Mouse (Mus musculus) embryonic facial prominence, embryonic 14.5 days (tissue): ENCODE results near the gene Trim44. TPM values are rescaled to one million over a fixed set of nuclear protein-coding genes. Genes with fewer than 3 reads are reported as not detected.

Experiments
- ATAC-seq: fragments of 200-750 bp; cut with Nextera tagmentation; 2 replicates; pipeline ENCODE4 v1.8.0; 2017; ENCODE audit warnings: low read depth, moderate number of reproducible peaks, moderate TSS enrichment
- DNase-seq: peaks from one replicate; pipeline ENCODE4 v3.0.0-alpha.2; 2015; ENCODE audit warnings: low spot score
- H3K27ac ChIP-seq: fragments of 300-500 bp; sonication (generic); replicated peaks from 2 replicates; pipeline ENCODE4 v1.5.1; 2014; ENCODE audit warnings: low read depth, mild to moderate bottlenecking, low read length, moderate library complexity
- H3K27me3 ChIP-seq: fragments of 300-500 bp; sonication (generic); replicated peaks from 2 replicates; pipeline ENCODE4 v1.6.1; 2014; ENCODE audit warnings: low read length; ENCODE audit not compliant: control insufficient read depth, insufficient read depth
- H3K36me3 ChIP-seq: fragments of 300-500 bp; sonication (generic); 2 replicates; pipeline ENCODE4 v1.6.1; 2014; ENCODE audit warnings: low read length, mixed read lengths; ENCODE audit not compliant: control insufficient read depth, insufficient read depth
- H3K4me1 ChIP-seq: fragments of 300-500 bp; sonication (generic); 2 replicates; pipeline ENCODE4 v1.6.1; 2014; ENCODE audit warnings: antibody characterized with exemption, low read length; ENCODE audit not compliant: control insufficient read depth, insufficient read depth
- H3K4me2 ChIP-seq: fragments of 300-500 bp; sonication (generic); 2 replicates; pipeline ENCODE4 v1.6.1; 2014; ENCODE audit warnings: low read depth, mild to moderate bottlenecking, low read length, moderate library complexity, mixed read lengths
- H3K4me3 ChIP-seq: fragments of 300-500 bp; sonication (generic); 2 replicates; pipeline ENCODE4 v1.5.1; 2014; ENCODE audit warnings: low read depth, mild to moderate bottlenecking, low read length
- H3K9ac ChIP-seq: fragments of 300-500 bp; sonication (generic); 2 replicates; pipeline ENCODE4 v1.6.1; 2014; ENCODE audit warnings: low read depth, mild to moderate bottlenecking, low read length, moderate library complexity, mixed read lengths
- H3K9me3 ChIP-seq: fragments of 300-500 bp; sonication (generic); 2 replicates; pipeline ENCODE4 v1.6.1; 2016; ENCODE audit warnings: low read length; ENCODE audit not compliant: control insufficient read depth
- WGBS: fragments of 180-500 bp; shearing (Covaris S2); extraction: QIAGEN DNeasy Blood & Tissue Kit; methylation state at CpG from one replicate; pipeline ENCODE4 v1.1.7; 2014; 5-methylcytosine and 5-hydroxymethylcytosine counted together
- polyA plus RNA-seq: library from polyadenylated mRNA; unstranded; fragments of >200 nt; fragmentation: Nextera tagmentation; extraction: Ambion mirVana; gene quantifications from 2 replicates; pipeline ENCODE4 v1.2.1, GENCODE M21; 2014

The Trim44 gene
- polyA plus RNA-seq, 1 experiment from 2014 or later = 32.1 TPM

GRCm38 (mm10) chr2:102302532-102302931 is 105.1 kb downstream of the Trim44 start:
- WGBS = 87% methylated on average over 1 of the region's 1 CpGs
- no peaks in the 10 kb centered on the region for H3K9me3 ChIP-seq
- H3K9ac ChIP-seq = no peak overlapping the region
- no peak overlapping the region; the same call in 1 of the 2 replicates for H3K27ac ChIP-seq
- no peaks in the 10 kb centered on the region for H3K4me1 ChIP-seq
- H3K4me3 ChIP-seq = no peak overlapping the region
- H3K27me3 ChIP-seq = no peaks in the 10 kb centered on the region
- DNase-seq = no peak
- H3K36me3 ChIP-seq = peaks cover 25% of the 10 kb centered on the region
- H3K4me2 ChIP-seq = no peak overlapping the region
- no peak for ATAC-seq

- peaks cover 16% of the 10 kb centered on the region for H3K4me1 ChIP-seq
- H3K36me3 ChIP-seq = no peaks in the 10 kb centered on the region
- DNase-seq (peak; percentile 87), ATAC-seq (peak; percentile 63)
- no peaks in the 10 kb centered on the region for H3K27me3 ChIP-seq
- WGBS = 10% methylated on average over 6 of the region's 6 CpGs
- peak overlapping the region; percentile 13 for H3K4me2 ChIP-seq
- H3K4me3 ChIP-seq = no peak overlapping the region
- no peak overlapping the region for H3K9ac ChIP-seq
- peak overlapping the region; percentile 4; the same call in 1 of the 2 replicates for H3K27ac ChIP-seq
- no peaks in the 10 kb centered on the region for H3K9me3 ChIP-seq
These were observed 112.8 kb downstream of the Trim44 start for GRCm38 (mm10) chr2:102294827-102295270.

GRCm38 (mm10) chr2:102293181-102293580 is 114.4 kb downstream of the Trim44 start:
- Histone ChIP-seq H3K4me3 (no peak overlapping the region), H3K4me1 (peaks cover 16% of the 10 kb centered on the region), H3K27ac (no peak overlapping the region), H3K9me3 (no peaks in the 10 kb centered on the region), H3K36me3 (no peaks in the 10 kb centered on the region), H3K9ac (no peak overlapping the region), H3K27me3 (no peaks in the 10 kb centered on the region), H3K4me2 (no peak overlapping the region)
- ATAC-seq = no peak
- 68% methylated on average over 1 of the region's 1 CpGs for WGBS
- DNase-seq = no peak

GRCm38 (mm10) chr2:102292051-102292450 is 115.6 kb downstream of the Trim44 start:
- no peak overlapping the region for H3K4me2 ChIP-seq
- ATAC-seq = no peak
- H3K9me3 ChIP-seq = no peaks in the 10 kb centered on the region
- H3K27me3 ChIP-seq = no peaks in the 10 kb centered on the region
- no peak overlapping the region for H3K9ac ChIP-seq
- no peak for DNase-seq
- H3K4me3 ChIP-seq = no peak overlapping the region
- 65% methylated on average over 1 of the region's 1 CpGs for WGBS
- no peaks in the 10 kb centered on the region for H3K36me3 ChIP-seq
- H3K4me1 ChIP-seq = peaks cover 16% of the 10 kb centered on the region
- H3K27ac ChIP-seq = no peak overlapping the region

- H3K4me1 ChIP-seq = peaks cover 16% of the 10 kb centered on the region
- no peaks in the 10 kb centered on the region for H3K27me3 ChIP-seq
- H3K9ac ChIP-seq = no peak overlapping the region
- DNase-seq (no peak), ATAC-seq (no peak)
- 84% methylated on average over 2 of the region's 2 CpGs for WGBS
- H3K9me3 ChIP-seq = no peaks in the 10 kb centered on the region
- H3K27ac ChIP-seq = no peak overlapping the region
- H3K36me3 ChIP-seq = no peaks in the 10 kb centered on the region
- no peak overlapping the region for H3K4me3 ChIP-seq
- H3K4me2 ChIP-seq = no peak overlapping the region
These were observed 116.1 kb downstream of the Trim44 start for GRCm38 (mm10) chr2:102291533-102291932.

GRCm38 (mm10) chr2:102290041-102290440 is 117.6 kb downstream of the Trim44 start:
- no peaks in the 10 kb centered on the region for H3K27me3 ChIP-seq
- peak; percentile 77 for DNase-seq
- H3K4me3 ChIP-seq = no peak overlapping the region
- no peaks in the 10 kb centered on the region for H3K9me3 ChIP-seq
- H3K27ac ChIP-seq = no peak overlapping the region
- no peak overlapping the region for H3K4me2 ChIP-seq
- H3K36me3 ChIP-seq = no peaks in the 10 kb centered on the region
- no peak for ATAC-seq
- no peak overlapping the region for H3K9ac ChIP-seq
- 51% methylated on average over 5 of the region's 5 CpGs for WGBS
- H3K4me1 ChIP-seq = peaks cover 11% of the 10 kb centered on the region

GRCm38 (mm10) chr2:102288676-102289075 is 119.0 kb downstream of the Trim44 start:
- DNase-seq (no peak), ATAC-seq (no peak)
- Histone ChIP-seq H3K4me3 (no peak overlapping the region), H3K27ac (no peak overlapping the region), H3K27me3 (no peaks in the 10 kb centered on the region), H3K36me3 (no peaks in the 10 kb centered on the region), H3K9me3 (no peaks in the 10 kb centered on the region), H3K9ac (no peak overlapping the region), H3K4me1 (no peaks in the 10 kb centered on the region), H3K4me2 (no peak overlapping the region)
- WGBS = 85% methylated on average over 5 of the region's 5 CpGs

GRCm38 (mm10) chr2:102287369-102287768 is 120.3 kb downstream of the Trim44 start:
- Histone ChIP-seq H3K9ac (no peak overlapping the region), H3K27me3 (no peaks in the 10 kb centered on the region), H3K36me3 (no peaks in the 10 kb centered on the region), H3K27ac (no peak overlapping the region), H3K4me3 (no peak overlapping the region), H3K4me1 (no peaks in the 10 kb centered on the region), H3K4me2 (no peak overlapping the region), H3K9me3 (no peaks in the 10 kb centered on the region)
- ATAC-seq = no peak
- WGBS = 60% methylated on average over 3 of the region's 3 CpGs
- no peak for DNase-seq

- ATAC-seq = no peak
- DNase-seq = no peak
- no peak overlapping the region for H3K27ac ChIP-seq
- no peaks in the 10 kb centered on the region for H3K4me1 ChIP-seq
- 72% methylated on average over 7 of the region's 7 CpGs for WGBS
- no peaks in the 10 kb centered on the region for H3K27me3 ChIP-seq
- no peaks in the 10 kb centered on the region for H3K36me3 ChIP-seq
- no peak overlapping the region for H3K4me3 ChIP-seq
- H3K4me2 ChIP-seq = no peak overlapping the region
- H3K9me3 ChIP-seq = no peaks in the 10 kb centered on the region
- no peak overlapping the region for H3K9ac ChIP-seq
These were observed 125.5 kb downstream of the Trim44 start for GRCm38 (mm10) chr2:102282081-102282480.
